27 mouse cellular contexts compared by ENCODE assay signal in genomic region chr1:166996250-166996649, GRCm38 (mm10). TPM values are rescaled to one million over a fixed set of nuclear protein-coding genes. Genes with fewer than 3 reads are reported as not detected.
DNase-seq lines count a peak whose midpoint lies in the region; ATAC-seq and TF ChIP-seq lines count a peak whose summit lies in the region.
"Had no signal": no experiment of that assay in that cellular context is flagged by ENCODE, and none has a peak within 500 bp of the region (broad histone marks: within the 10 kb centered on the region; RNA-seq: fewer than 3 reads in every experiment).

No protein-coding gene starts in this region.

- no peak for TF ChIP-seq EP300 in liver, postnatal 0 days (IDR thresholded peaks at IDR 0.05; ENCODE audit: low read depth)

- H3K36me3 ChIP-seq in heart, embryonic 16.5 days (ENCODE audit: control insufficient read depth, insufficient read depth) = no peaks in the 10 kb centered on the region
- H3K36me3 ChIP-seq in heart, embryonic 11.5 days (ENCODE audit: control insufficient read depth, insufficient read depth, low read length) = no peaks in the 10 kb centered on the region
- H3K36me3 ChIP-seq in liver, adult 2 months (ENCODE audit: control insufficient read depth, insufficient read depth, low read length) = no peaks in the 10 kb centered on the region
- H3K36me3 ChIP-seq in liver, postnatal 0 days (replicated peaks; ENCODE audit: insufficient read depth, low read length) = no peaks in the 10 kb centered on the region
- H3K36me3 ChIP-seq: embryonic facial prominence, embryonic 13.5 days; embryonic facial prominence, embryonic 15.5 days; forebrain, embryonic 10.5 days; forebrain, embryonic 12.5 days; G1E had no signal

- H3K27ac ChIP-seq in heart, embryonic 16.5 days (ENCODE audit: low read length) = 0 out of 2 replicates have a peak overlapping the region, but pooled peaks have one; percentile 4
- no peak overlapping the region for H3K27ac ChIP-seq in heart, embryonic 11.5 days (ENCODE audit: low read depth, low read length)
- H3K27ac ChIP-seq in liver, adult 2 months (replicated peaks; ENCODE audit: insufficient read depth, low read depth, low read length) = no peak overlapping the region
- no peak overlapping the region for H3K27ac ChIP-seq in liver, postnatal 0 days (ENCODE audit: low read depth)
- H3K27ac ChIP-seq: embryonic facial prominence, embryonic 13.5 days; embryonic facial prominence, embryonic 15.5 days; forebrain, embryonic 10.5 days; forebrain, embryonic 12.5 days had no signal

- WGBS in heart, embryonic 16.5 days = 52% methylated on average over 8 of the region's 8 CpGs
- WGBS in heart, embryonic 11.5 days (ENCODE audit: insufficient replicate concordance) = 52% methylated on average over 8 of the region's 8 CpGs
- 67% methylated on average over 8 of the region's 8 CpGs for WGBS in liver, adult 2 months
- 56% methylated on average over 8 of the region's 8 CpGs for WGBS in liver, postnatal 0 days (ENCODE audit: insufficient replicate concordance)

- TF ChIP-seq POLR2A in liver, adult 2 months (IDR thresholded peaks at IDR 0.05; ENCODE audit: extremely low read depth, insufficient read depth, low read length) = no peak

- H3K27me3 ChIP-seq in heart, embryonic 16.5 days (ENCODE audit: control insufficient read depth, insufficient read depth, low read length) = peaks cover 5% of the 10 kb centered on the region
- H3K27me3 ChIP-seq in heart, embryonic 11.5 days (ENCODE audit: control insufficient read depth, insufficient read depth, low read length) = peaks cover 5% of the 10 kb centered on the region; the same call in 1 of the 2 replicates
- peaks cover 4% of the 10 kb centered on the region for H3K27me3 ChIP-seq in liver, adult 2 months (ENCODE audit: control insufficient read depth, insufficient read depth, low read length)
- H3K27me3 ChIP-seq in liver, postnatal 0 days (ENCODE audit: insufficient read depth, low read length) = 0 out of 2 replicates have a peak, but pooled peaks cover 8% of the 10 kb centered on the region
- H3K27me3 ChIP-seq: Patski had no signal

- H3K9me3 ChIP-seq in heart, embryonic 16.5 days (replicated peaks; ENCODE audit: control insufficient read depth, low read length) = no peaks in the 10 kb centered on the region
- no peaks in the 10 kb centered on the region for H3K9me3 ChIP-seq in heart, embryonic 11.5 days (replicated peaks; ENCODE audit: control insufficient read depth, low read length)
- no peaks in the 10 kb centered on the region for H3K9me3 ChIP-seq in liver, postnatal 0 days (ENCODE audit: low read length)
- H3K9me3 ChIP-seq: embryonic facial prominence, embryonic 13.5 days; embryonic facial prominence, embryonic 15.5 days; forebrain, embryonic 10.5 days; forebrain, embryonic 12.5 days had no signal

- TF ChIP-seq CTCF in liver, adult 2 months (IDR thresholded peaks at IDR 0.05; ENCODE audit: low read depth, low read length) = no peak
- TF ChIP-seq CTCF in liver, postnatal 0 days (IDR thresholded peaks at IDR 0.05; ENCODE audit: low read depth) = no peak

- H3K4me2 ChIP-seq in heart, embryonic 16.5 days (ENCODE audit: low read depth, low read length) = no peak overlapping the region
- H3K4me2 ChIP-seq in heart, embryonic 11.5 days = no peak overlapping the region
- no peak overlapping the region for H3K4me2 ChIP-seq in liver, postnatal 0 days (ENCODE audit: low read depth, low read length)
- H3K4me2 ChIP-seq: embryonic facial prominence, embryonic 13.5 days; embryonic facial prominence, embryonic 15.5 days; forebrain, embryonic 12.5 days had no signal

- DNase-seq in heart, adult 11 months = peak; percentile 36
- no peak for DNase-seq in heart, postnatal 36 days
- DNase-seq in liver, adult 2 months (ENCODE audit: extremely low read depth, low read depth, low spot score) = peak; percentile 2
- DNase-seq in liver, postnatal 0 days = no peak
- peak; percentile 31 for DNase-seq in lung, postnatal 36 days
- no peak for DNase-seq in lung, postnatal 25 days (ENCODE audit: low spot score)
- DNase-seq: B cell, adult 2 months; cerebellum, adult 11 months; cerebellum, adult 18-20 months; cerebellum, adult 8-10 months; cerebellum, adult 9-11 months; cerebellum, postnatal 14 days; cerebellum, postnatal 36 days; embryo, embryonic 11 days had no signal

- no peak overlapping the region for H3K4me3 ChIP-seq in heart, embryonic 16.5 days (ENCODE audit: low read length)
- no peak overlapping the region for H3K4me3 ChIP-seq in heart, embryonic 11.5 days (ENCODE audit: low read depth, low read length)
- H3K4me3 ChIP-seq in liver, adult 2 months (ENCODE audit: insufficient read depth, low read depth, low read length) = no peak overlapping the region
- H3K4me3 ChIP-seq in liver, postnatal 0 days (ENCODE audit: low read depth, low read length) = no peak overlapping the region
- H3K4me3 ChIP-seq: embryonic facial prominence, embryonic 13.5 days; embryonic facial prominence, embryonic 15.5 days; erythroblast, embryonic 14.5 days; forebrain, embryonic 10.5 days; forebrain, embryonic 12.5 days had no signal

- H3K79me2 ChIP-seq in liver, adult 2 months (ENCODE audit: control insufficient read depth, insufficient read depth, low read length) = no peaks in the 10 kb centered on the region

- intact Hi-C loops in heart, postnatal 36 days (cut with DNase I) = loop anchor here (5.0 kb wide), 1 partner anchor 99 kb away; no protein-coding TSS in a partner anchor

- H3K9ac ChIP-seq in heart, embryonic 16.5 days (ENCODE audit: low read length) = no peak overlapping the region
- no peak overlapping the region for H3K9ac ChIP-seq in heart, embryonic 11.5 days (ENCODE audit: low read depth, low read length)
- no peak overlapping the region for H3K9ac ChIP-seq in liver, adult 2 months (ENCODE audit: low read depth, low read length)
- no peak overlapping the region for H3K9ac ChIP-seq in liver, postnatal 0 days (replicated peaks)
- H3K9ac ChIP-seq: embryonic facial prominence, embryonic 13.5 days; embryonic facial prominence, embryonic 15.5 days; forebrain, embryonic 12.5 days had no signal

- H3K4me1 ChIP-seq in heart, embryonic 16.5 days (ENCODE audit: control insufficient read depth, insufficient read depth, low read length) = no peaks in the 10 kb centered on the region; the same call in 1 of the 2 replicates
- H3K4me1 ChIP-seq in heart, embryonic 11.5 days (ENCODE audit: control insufficient read depth, insufficient read depth, low read length) = no peaks in the 10 kb centered on the region; the same call in 1 of the 2 replicates
- H3K4me1 ChIP-seq in liver, adult 2 months (ENCODE audit: control insufficient read depth, insufficient read depth, low read length) = no peaks in the 10 kb centered on the region; the same call in 1 of the 2 replicates
- no peaks in the 10 kb centered on the region; the same call in 1 of the 2 replicates for H3K4me1 ChIP-seq in liver, postnatal 0 days (ENCODE audit: insufficient read depth)
- H3K4me1 ChIP-seq: forebrain, embryonic 12.5 days had no signal

- no peak for ATAC-seq in heart, embryonic 16.5 days (replicated peaks; ENCODE audit: extremely low read depth, insufficient read depth, low FRiP score)
- ATAC-seq in heart, embryonic 11.5 days (replicated peaks; ENCODE audit: insufficient number of reproducible peaks, low FRiP score, low TSS enrichment) = no peak
- ATAC-seq in liver, postnatal 0 days = no peak
- ATAC-seq: activated CD4-positive, CD25-positive, alpha-beta regulatory T cell, adult 4 months; CD4-positive, CD25-positive, alpha-beta regulatory T cell, adult 4 months; forebrain, embryonic 14.5 days; Patski had no signal

RNA-seq across cellular contexts. Expression of gene Fam78b, which starts 5.0 kb away (rescaled TPM):
- 1 to 10 TPM; 3.1 to 3.4 TPM for total RNA-seq in heart, postnatal 36 days (2021)
- polyA plus RNA-seq in heart, embryonic 16.5 days (2015; fragmentation: Nextera tagmentation; extraction: Ambion mirVana) = 0.11 and 0.49 TPM in 2 replicates
- 0.60 and 0.65 TPM in 2 replicates for polyA plus RNA-seq in heart, embryonic 11.5 days (2014; fragmentation: Nextera tagmentation; extraction: Ambion mirVana)
- 0.09 and 0.13 TPM in 2 replicates for total RNA-seq in liver, adult 2 months (2014; rRNA removed)
- polyA plus RNA-seq in liver, adult 2 months (2012; rRNA removed) = 0.16 TPM in 1 of 2 replicates, not detected in the other
- polyA plus RNA-seq in liver, postnatal 0 days (2015; fragmentation: Nextera tagmentation; extraction: Ambion mirVana) = 0.07 TPM in 2 replicates
- total RNA-seq: CH12.LX had no signal
- polyA plus RNA-seq: activated CD4-positive, CD25-positive, alpha-beta regulatory T cell, adult 4 months; erythroblast, embryonic 14.5 days; G1E; Patski had no signal

Comparison
In these comparisons a context has a peak if more than half of its experiments do, and no peak if none do; other contexts are left out.
1. DNase-seq: peak in heart, adult 11 months (single experiment), liver, adult 2 months (single experiment) and lung, postnatal 36 days (single experiment); none in heart, postnatal 36 days (0 of 2), liver, postnatal 0 days (single experiment) and lung, postnatal 25 days (single experiment).